Mouse (Mus musculus): Measurements from ENCODE around the gene Tspan14.

- TF ChIP-seq GATA1 (IDR thresholded peaks at IDR 0.05; ENCODE audit: borderline replicate concordance, low read length) (no peak), FLI1 (IDR thresholded peaks at IDR 0.05; ENCODE audit: low read length) (no peak)
Measured at GRCm38 (mm10) chr14:40938380-40938987, 28.1 kb downstream of the Tspan14 start.

Data from megakaryocyte, embryonic 14.5 days (primary cell).